Mouse (Mus musculus) layer of hippocampus, postnatal 36 days (tissue): ENCODE measurements around the gene Tfr2. TPM values are rescaled to one million over a fixed set of nuclear protein-coding genes. Genes with fewer than 3 reads are reported as not detected.

ENCODE experiments used
- DNase-seq, 2 experiments: peaks; one replicate each; pipeline ENCODE4 v3.0.0; 2022
- total RNA-seq, 2 experiments: library from RNA; stranded (reverse); gene quantifications; 2 replicates each; pipeline ENCODE4 v1.2.3; 2021

Gene Tfr2
- total RNA-seq, 2 experiments from 2014 or later, result 13.4 to 16.1 TPM

DNA sequence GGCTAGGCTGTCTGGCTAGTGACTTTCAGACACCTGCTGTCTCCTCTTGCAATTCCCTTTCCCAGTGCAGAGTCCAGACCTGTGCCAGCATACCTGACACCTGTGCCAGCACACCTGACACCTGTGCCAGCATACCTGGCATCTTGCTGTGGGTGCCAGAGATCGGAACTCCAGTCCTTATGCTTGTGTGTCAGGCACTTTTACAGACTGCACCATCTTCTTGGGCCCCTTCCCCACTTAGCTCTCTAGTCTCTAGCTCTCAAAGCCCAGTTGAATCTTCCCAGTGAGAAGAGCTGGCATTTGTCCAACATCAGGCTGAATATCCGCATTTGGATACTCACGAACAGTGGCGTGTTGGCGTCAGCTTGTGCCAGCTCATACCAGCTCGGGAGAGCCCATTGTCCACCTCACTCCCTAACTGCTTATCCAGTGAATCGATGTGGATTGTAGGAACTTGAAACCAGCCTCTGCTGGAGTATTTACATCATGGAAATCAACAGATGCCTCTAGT lies 30.3 kb upstream of the Tfr2 start:
- peak in 1 of 2 experiments; percentile 22 for DNase-seq

DNA sequence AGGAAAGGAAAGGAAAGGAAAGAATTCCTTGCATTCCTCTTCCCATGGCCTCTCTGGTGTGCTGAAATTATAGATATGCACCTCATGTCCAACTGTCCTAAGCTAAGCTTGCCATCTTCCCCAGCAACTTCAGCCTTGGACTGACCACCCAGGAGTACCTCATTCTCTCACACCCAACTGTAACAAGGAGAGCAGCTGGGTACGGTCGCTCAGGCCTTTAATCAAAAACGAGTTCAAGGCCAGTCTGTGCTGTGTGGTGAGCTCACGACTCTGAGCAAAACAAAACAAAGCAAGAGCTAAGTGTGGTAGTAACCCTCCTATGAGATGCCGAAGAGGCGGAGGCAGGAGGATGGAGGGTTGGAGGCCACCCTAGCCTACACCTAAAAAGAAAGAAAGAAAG lies 28.6 kb upstream of the Tfr2 start:
- DNase-seq, result no peak

DNA sequence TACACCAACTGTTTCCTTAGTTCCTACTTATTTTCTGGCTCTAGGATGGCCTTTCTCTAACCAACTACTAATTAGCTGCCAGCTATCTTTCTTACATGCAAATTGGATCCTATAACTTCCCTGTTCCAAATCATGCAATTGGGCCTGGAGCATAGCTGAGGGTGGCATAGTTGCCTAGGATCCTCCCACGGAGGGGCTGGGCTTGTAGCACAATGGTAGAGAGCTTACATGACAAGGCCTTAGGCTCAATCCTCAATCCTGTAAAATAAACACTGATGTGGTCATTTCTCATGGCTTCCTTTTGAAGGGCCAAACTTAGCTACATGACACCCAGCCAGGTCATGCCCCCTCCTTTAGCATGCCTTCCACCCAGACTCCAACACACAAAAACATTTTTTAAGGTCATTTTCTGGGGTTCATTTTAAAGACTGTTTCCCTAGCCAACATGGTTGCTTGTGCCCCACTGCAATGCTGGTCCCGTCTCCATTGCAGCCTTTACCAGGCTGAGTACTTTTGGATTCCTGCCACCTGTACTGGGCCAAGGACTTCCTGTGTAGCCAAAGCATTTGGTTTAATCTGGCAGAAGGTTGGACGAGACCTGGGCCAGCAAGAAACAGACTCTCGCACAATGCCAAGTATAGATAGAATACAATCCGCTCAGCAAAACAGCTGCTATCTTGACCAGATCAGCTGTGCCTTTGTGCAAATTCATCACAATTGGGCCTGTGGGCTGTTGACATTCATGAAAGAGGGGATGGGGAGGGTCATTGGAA lies 27.7 kb upstream of the Tfr2 start:
- no peak for DNase-seq

DNA sequence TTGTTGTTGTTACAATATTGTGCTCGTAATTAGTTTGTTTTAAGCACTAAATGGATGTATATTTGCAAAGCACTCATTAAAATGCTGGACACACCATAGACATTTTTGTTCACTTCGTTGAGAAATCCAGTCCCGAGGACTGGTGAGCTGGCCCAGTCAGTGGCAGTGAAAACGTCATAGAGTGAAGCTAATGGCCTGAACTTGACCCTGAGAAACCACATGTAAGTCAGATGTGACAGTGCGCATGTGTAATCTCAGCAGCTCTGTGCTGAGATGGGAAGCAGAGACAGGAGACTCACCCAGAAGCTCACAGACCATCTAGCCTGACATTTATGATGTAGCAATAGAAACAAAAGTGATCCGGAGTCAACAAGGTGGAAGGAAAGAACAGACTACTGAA lies 24.7 kb upstream of the Tfr2 start:
- no peak for DNase-seq

DNA sequence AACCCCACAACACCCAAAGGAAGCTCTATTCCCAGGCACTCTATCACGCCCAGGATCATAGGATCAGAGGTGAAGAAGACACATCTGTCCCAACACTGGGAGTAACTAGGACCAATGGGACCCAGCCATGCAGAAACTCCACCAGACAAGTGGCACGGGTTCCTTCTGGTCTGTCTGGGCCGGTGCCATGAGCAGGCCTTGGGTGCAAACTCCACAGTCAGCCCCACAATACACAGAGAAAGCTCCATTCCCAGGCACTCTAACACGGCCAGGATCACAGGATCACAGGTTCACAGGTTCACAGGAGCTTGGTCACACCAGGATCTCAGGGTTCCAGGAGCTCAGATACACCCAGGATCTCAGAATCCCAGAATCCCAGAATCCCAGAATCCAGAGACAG lies 24.0 kb upstream of the Tfr2 start:
- DNase-seq, result no peak

DNA sequence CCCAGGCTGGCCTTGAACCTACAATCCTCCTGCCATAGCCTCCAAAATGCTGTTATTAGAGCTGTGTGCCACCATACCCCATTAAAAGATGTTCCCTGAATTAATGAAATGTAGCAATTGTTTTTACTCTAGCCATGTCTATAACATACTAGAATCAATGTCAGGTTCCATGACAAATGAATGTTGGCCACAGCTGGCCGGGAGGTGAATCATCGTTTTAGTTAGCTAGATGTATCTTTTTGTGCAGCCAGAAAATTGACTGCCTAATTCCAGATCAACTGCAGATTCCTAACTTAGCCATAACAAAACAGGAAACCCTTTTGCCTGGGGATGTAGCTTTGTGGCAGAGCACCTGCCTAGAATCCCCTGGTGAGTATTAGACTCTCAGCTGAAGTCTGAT lies 19.8 kb upstream of the Tfr2 start:
- DNase-seq, result no peak

DNA sequence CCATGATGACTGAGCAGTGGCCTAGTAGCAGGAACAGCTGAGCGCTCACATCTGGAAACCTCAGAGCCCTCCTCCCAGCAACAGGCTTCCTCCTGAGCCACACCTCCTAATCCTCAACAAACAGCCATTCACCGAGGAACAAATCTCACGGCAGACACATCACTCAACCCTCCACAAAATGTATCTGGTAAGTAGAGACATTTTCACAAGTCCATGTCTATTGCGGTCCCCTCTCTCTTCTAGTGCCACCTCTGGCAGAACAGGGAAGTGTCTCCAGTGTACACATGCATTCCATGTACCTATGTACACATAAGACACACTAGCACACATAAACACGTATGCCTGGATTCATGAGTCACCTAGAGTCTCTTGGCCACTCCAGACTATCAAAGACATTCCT lies 18.5 kb upstream of the Tfr2 start:
- DNase-seq, result no peak

DNA sequence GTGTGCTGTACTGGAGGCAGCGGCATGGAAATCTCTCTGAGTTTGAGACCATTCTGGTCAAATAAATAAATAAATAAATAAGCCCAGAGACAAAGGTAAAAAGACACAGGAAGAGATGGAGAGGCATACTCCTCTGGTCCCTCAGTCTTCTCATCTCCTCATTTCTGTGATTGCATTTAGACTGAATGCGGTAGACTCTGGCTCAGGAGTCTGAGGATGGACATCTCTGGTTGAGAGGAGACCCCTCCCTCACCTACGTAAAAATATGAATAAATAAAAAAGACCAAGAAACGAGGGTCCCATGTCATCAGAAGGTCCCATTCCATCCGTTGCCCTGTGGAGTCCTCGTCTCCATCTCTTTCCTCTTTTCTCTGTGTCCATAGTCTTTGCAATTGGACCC lies 16.6 kb upstream of the Tfr2 start:
- no peak for DNase-seq

DNA sequence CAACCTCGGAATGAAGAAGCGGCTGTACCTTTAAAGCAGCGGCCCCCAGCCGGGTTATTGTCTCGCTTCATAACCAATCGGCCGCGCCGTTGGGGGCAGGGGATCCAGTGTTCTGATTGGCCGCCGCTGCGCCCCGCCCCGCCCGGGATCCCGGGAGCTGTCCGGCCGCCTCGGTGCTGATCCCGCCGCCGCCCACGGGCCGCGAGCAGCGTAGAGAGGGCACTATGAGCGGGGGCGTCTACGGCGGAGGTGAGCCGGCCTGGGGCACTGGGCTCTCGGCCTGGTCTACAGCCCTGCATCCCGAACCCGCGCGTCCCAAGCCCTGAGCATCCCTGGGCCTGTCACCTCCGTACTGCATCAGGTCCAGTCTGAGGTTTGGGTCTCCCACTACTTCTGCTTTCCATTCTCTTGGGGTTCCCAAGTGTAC lies 16.2 kb upstream of the Tfr2 start, which contains the start of gene Actl6b:
Gene Actl6b, plus strand, starts transcription at position 107 of the 427 bp plus-strand sequence.
- DNase-seq, result peak; percentile 88 to 90

DNA sequence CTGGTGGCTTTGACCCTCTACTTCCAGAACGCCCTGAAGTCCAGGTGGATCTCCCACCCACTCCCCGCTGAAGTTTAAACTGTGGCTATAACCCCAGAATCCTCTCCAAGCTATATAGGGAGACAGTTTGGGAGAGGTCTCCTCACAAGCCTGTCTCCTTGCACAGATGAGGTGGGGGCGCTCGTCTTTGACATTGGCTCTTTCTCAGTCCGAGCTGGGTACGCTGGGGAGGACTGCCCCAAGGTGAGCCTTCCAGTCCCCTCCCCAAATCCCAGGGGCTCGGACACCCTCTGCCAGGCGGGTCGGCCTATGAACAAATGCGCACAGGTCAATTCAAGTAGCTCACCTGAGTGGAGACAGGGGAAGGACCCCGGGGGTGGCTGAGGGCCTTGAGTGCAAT lies 15.7 kb upstream of the Tfr2 start:
- DNase-seq, result no peak

DNA sequence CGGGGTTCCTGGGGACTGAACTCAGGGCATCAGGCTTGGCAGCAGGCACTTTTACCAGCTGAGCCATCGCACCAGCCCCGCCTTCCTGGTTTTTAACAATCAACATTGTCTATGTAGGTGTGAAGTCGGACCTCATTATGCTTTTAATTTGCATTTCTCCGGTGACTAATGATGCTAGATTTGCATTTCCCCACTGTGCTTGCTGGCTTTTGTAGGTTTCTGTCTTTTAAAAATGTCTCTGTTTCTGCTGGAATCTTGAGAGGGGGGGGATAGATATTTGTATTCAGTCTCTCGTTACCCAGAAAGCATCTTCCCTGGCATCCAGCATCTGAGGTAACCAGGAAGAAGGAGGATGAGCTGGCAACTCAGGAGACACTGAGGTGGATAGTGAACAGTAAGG lies 8.1 kb upstream of the Tfr2 start:
- no peak for DNase-seq

DNA sequence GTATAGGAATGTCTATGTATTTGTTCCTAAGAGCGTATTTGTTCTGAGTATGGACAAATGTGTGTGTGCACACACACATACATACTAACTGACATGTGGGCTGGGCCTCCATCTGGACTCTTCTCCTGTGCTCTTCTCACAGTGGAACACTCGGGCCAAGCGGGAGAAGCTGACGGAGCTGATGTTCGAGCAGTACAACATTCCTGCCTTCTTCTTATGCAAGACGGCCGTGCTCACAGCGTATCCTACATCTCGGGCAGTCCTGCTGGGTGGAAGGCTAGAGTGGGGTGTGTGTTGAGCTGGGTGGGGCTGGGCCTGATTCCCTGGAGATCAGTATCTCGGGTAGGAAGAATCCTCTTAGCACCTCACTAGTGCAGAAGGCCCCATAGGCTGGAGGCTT lies 6.7 kb upstream of the Tfr2 start:
- peak in 1 of 2 experiments; percentile 38 for DNase-seq

DNA sequence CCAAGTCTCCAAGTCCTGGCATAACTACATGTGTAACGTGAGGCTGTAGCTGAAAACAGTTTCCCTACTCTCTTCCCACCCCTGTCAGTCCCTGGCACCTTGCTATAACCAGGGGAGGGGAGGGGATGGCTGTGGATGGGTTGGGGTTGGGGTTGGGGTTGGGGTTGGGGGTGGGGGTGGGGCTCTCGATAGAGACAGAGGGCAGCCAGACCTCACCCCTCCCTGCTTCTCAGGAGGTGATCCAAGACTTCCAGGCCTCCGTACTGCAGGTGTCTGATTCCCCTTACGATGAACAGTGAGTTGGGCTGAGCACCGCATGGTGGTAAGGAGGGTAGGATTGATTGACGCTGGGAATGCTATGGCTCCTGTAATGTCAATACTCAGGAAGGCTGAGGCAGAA lies 3.9 kb upstream of the Tfr2 start:
- no peak for DNase-seq

DNA sequence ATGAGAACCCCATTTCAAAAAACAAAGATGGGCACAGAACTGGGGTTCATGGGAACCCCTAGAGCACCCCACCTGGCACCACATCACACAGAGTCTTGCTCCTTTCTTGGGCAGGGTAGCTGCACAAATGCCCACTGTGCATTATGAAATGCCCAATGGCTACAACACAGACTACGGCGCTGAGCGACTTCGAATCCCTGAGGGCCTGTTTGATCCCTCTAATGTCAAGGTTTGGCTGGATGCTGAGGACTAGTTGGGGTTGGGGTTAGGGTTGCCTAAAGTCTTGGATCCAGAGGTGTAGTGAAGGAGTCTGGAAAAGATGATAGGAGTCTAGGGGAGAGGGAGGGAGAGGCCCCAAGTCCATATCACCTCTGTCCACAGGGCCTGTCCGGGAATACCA lies 3.2 kb upstream of the Tfr2 start:
- no peak for DNase-seq

DNA sequence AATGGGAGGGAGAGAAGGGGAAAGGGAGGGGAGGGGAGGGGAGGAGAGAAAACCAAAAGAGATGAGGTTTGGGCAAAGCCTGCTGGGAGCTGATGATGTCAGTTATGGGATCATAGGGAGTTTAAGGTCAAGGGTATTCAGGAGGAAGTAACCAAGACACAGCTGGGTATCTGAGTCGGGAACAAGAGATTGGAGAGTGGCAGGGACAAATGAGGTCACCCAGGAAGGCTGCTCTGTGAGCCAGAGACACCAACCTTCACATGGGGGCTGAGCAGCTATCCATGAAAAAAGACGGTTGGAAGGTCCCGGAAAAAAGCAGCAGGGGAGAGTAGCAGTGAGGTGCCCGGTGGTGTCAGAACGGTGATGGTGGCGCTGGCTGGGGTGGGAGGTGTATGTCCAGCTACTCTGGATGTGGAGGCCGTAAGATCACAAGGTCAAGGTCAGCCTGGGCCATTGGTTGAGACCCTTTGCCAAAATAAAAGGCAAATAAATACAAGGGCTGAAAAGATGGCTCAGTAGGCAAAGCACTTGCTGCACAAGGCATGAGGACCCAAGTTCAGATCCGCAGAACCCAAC lies 1.3 kb upstream of the Tfr2 start:
- DNase-seq, result no peak

DNA sequence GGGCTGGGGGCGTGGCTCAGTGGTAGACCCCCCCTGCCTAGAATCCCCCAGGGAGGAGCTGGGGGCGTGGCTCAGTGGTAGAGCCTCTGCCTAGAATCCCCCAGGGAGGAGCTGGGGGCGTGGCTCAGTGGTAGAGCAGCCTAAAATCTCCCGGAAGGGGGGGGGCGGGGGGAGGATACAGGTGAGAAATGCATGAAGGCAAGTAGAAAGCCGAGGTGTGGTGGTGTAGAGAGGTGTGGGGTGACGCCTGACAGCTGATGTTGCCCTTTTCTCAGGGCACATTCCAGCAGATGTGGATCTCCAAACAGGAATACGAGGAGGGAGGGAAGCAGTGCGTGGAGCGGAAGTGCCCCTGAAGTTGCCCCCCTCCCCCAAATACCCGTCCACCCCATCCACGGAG lies 609 bp upstream of the Tfr2 start:
- DNase-seq, result no peak

DNA sequence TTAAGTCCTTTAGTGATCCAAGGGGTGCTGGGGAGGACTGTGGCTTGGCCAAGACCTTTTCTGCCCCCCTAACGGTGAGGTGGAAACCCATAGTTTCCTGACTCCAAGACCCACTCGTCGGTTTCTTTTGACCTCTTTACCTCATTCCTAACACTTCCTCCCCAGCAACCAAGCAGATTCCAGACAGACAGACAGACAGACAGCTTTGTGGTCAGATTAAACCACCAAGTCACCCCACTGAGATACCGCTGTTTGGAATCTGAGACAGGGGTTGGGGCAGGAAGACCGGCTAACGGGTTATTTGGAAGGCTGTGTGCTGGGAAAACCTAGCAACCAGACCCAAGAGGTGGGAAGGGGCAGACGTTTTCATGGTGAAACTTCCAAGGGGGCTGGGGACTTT lies 541 bp downstream of the Tfr2 start:
- DNase-seq, result no peak

DNA sequence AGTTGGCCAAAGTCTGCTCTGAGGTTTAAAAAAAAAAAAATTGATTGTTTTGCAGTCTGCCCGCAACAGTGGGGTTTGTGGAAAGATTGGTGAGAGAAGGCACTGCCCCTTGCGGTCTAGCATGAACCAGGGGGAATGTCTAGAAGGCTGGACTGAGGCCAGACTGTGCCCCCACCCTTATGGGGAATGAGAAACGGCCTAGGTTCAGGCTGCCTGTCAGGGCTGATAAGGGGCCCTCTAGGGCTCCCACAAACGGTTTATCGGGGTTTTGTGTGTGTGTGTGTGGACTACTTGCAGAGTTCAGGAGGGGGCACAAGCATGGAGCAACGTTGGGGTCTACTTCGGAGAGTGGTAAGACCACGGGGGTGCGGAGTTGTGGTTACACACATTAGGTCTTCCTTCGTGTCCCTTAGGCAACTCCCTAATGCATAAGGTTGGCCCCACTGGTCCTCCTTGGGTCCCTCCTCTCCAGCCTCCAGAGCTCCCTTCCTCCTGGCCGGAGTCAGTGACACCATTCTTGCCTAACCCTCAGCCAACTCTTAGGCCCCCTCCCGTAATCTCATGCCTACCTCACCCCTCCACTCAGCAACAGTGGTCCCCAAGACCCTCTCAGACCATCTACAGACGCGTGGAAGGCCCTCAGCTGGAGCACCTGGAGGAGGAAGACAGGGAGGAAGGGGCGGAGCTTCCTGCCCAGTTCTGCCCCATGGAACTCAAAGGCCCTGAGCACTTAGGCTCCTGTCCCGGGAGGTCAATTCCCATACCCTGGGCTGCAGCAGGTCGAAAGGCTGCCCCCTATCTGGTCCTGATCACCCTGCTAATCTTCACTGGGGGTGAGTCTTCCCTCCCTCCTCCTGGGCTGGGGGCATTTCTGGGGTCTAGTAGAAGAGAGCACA lies 1.3 kb downstream of the Tfr2 start:
- no peak for DNase-seq

DNA sequence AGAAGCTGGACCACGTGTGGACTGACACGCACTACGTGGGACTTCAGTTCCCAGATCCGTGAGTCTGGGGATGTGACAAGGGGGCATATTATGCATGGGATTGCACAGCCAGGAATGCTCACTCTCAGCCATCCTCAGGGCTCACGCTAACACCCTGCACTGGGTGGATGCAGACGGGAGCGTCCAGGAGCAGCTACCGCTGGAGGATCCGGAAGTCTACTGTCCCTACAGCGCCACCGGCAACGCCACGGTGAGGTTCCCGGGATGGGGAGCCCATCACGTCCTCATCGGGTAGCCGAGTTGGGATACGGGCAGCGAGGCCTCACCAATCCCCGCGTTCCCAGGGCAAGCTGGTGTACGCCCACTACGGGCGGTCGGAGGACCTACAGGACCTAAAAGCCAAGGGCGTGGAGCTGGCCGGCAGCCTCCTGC lies 4.8 kb downstream of the Tfr2 start:
- DNase-seq, result peak; percentile 39 to 60

DNA sequence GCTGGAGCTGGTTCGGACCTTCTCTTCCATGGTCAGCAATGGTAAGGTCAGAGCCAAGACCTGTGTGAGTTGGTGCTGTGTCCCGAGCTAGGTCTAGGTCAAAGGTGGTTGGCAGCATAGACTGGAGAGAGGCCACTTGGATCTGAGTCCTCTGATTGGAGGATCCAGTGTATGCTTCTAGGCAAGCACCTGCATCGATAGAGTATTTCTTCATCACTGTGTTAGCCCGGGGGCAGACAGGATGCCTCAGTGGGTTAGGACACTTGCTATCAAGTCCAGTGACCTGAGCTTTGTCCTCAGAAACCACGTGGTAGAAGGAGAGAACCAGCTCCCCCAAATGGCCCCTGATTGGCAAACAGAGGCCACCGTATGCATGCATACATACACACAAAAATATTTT lies 10.6 kb downstream of the Tfr2 start:
- DNase-seq, result no peak

DNA sequence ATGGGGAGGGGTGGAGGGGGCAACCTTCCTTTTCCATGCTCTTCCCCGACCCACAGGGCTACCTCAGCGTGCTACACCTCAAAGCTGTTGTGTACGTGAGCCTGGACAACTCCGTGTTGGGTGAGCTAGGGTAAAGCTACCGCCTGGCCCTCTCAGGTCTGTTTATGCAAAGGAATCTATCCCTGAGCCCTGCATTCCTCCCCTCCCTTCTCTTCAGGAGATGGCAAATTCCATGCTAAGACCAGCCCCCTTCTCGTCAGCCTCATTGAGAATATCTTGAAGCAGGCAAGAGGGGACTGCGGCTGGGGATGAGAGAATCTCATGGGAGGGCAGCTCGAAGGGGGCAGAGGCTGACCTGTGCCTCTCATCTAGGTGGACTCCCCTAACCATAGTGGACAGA lies 13.1 kb downstream of the Tfr2 start:
- no peak for DNase-seq

DNA sequence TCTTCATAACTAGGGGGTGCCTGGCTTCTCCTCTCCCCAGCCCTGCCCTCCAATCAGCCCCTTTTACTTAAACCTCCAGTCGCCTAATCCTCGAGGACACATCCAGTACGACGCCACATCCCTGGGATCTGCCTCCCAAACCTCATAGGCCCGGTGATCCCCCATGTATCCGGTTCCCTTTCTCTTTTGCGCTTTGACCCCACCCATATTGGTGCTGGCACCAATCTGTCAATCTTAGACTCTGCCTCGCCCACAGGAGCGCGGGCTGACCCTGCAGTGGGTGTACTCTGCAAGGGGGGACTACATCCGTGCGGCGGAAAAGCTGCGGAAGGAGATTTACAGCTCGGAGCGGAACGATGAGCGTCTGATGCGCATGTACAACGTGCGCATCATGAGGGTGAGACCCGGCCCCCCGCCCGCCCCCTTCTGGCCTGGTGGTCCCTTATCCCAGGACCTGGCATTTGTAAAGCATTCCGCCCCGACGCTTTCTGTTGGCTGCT lies 14.1 kb downstream of the Tfr2 start:
- peak; percentile 55 to 58 for DNase-seq

DNA sequence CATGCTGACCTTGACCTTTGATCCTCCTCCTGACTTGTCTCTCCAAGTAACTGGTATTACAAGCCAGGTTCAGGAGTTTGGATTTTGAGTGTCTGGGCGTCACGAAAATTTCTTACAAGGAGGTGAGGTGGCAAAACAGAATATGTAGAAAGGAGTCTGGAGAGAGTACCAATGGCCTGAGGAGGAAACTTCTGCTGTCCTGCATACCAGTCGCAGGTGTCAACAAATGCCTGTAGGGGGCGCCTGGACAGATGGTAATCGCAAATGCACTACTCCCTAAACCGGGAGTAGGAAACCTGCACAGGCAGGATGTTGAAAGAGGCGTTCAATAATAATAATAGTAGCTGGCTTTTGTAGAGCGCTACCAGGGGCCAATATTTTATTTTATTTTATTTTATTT lies 15.3 kb downstream of the Tfr2 start:
- DNase-seq, result peak; percentile 54 to 55
